Mouse (Mus musculus) kidney, adult 18-20 months (tissue): ENCODE data around the gene Sbk3.
"Not testable (repeated sequence)": the region's sequence is repeated elsewhere in the genome, so short reads cannot be mapped to it uniquely, and the experiment has no call there.

Experiments
- DNase-seq: peaks from one replicate; pipeline ENCODE4 v3.0.0; 2021

Gene Sbk3

DNA sequence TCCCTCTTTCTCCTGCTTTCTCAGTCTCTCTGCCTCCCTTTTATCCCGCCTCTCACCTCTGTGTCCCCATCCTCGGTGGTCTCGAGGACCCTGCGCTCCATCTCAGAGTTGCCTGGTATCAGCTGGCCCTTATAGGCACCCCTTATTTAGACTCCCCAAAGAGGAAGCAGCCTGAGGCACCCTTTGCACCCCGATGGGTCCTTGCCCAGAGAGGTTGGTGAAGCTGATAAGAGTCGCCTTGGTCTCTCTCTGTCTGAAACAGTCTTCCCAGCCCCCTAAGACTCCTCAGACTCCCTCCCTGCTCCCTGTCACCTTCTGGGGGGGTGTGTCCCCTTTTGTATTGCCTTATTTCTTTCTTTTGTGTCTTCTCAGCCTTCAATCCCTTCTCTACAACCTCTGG lies at the start of gene Sbk3:
TSS of gene Sbk3 (minus strand) at position 101 of the 400 bp plus-strand sequence.
- DNase-seq = no peak

DNA sequence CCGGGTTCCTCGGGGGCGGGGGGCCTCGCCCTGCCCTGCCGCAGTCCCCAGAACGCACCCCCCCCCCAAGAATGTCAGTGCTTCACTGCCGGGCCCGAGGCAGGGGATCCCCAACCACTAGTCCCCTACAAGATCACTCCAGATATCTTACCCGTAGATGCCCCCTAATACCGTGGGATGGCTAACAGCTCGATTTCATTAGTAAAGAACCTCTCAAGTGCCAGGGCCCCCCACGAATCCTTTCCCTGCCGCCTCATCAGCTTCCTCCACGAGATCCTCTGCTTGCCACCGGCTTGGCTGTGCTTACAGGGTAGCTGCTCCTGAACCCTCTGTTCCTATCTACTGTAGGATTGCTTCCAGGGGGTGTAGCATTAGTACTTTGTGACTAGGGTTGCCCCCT lies 49.7 kb upstream of the Sbk3 start:
- no peak for DNase-seq

DNA sequence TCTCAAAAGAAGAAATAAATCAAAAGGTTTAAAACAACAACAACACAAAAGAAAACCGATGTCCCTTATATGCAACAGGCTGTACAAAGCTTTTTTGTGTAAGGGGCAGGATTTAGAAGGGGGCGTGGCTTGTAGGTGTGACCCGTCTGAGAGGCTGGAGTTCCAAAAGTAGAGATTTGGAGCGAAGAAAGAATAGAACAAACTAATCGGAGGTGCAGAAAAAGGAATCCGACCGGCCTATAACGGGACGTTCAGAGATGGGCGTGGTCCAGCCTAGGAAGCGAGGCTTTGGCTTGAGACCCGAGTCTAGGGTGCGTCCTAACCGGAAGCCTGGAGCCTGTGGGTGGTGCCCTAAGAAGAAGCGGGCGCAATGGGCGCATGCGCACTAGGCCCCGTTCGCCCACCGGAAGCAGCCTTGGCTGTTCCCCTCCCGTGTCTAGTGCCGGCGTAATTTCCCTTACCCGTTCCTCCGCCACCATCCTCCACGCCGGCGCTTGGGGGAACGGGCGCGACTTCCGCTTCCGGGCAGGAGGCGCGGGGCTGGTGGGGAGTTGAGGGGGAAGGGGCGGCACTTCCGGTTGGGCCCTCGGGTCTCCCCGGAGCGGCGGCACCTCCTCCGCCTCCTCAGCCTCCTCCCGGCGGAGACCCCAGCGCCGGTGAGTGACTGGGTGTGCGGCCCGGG lies 49.2 kb upstream of the Sbk3 start, which contains the start of the genes Zfp865 and Ccdc106:
TSS of gene Zfp865 (plus strand) at position 377 of the 682 bp plus-strand sequence.
TSS of gene Ccdc106 (plus strand) at position 554 of the 682 bp plus-strand sequence.
- peak; percentile 99 for DNase-seq

DNA sequence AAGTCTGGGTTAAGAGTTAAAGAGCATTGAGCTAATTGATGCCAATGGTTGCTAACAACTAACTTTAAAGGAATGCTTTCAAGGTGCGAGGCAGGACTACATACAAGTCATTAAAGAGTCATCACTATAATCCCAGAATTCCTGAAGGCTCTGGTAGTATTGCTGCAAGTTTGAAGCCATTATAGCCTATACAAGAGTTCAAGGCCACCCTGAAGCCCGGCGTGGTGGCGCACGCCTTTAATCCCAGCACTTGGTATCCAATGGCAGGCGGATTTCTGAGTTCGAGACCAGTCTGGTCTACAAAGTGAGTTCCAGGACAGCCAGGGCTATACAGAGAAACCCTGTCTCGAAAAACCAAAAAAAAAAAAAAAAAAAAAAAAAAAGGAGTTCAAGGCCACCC lies 48.6 kb upstream of the Sbk3 start:
- DNase-seq = not testable (repeated sequence)

DNA sequence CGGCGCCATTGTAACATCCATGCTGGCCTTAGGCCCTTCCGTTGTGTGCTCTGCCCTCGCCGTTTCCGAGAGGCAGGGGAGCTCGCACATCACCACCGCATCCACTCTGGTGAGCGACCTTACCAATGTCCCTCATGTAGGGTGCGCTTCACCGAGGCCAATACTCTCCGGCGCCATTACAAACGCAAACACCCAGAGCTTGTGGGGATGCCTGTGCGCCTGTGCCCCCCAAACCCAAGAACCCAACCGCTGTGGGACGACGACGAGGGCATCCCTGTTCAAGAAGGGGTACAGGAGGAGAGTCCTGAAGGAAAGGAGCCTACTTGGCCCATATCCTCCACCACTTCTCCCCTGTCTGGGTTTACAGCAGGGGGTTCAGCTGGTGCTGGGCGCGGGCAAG lies 47.0 kb upstream of the Sbk3 start:
- DNase-seq = no peak

DNA sequence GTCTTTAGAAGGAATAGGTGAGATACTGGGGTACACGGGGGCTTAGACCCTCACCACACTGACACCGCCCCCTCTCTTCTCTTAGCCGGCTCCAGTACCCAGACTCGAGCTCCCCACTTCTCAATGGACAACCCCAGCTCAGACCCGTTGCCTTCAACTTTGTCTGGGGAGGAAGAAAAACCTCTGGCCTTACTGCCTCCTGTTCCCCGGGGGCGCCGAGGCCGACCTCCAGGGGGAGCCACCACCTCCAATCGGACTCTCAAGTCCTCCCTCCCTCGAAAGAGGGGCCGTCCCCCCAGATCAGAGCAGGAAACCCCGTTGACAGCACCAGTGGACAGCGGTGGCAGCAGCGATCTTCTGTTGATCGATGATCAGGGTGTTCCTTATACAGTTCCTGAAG lies 46.4 kb upstream of the Sbk3 start:
- DNase-seq = no peak

DNA sequence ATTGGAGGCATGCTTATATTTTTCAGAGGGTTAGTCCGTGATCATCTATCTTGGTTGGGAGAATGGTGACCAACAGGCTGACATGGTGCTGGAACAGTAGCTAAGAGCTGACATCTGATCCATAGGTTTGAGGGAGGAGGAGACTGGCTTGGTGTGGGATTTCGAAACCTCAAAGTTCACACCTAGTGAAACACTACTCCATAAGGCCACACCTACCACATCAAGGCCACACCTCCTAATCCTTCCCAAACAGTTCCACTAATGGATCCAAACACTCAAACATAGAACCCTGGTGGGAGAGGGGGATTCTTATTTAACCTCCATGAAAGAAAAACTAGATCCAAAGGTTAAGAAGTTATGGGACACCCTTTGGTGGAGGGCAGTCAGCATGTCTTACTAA lies 46.0 kb upstream of the Sbk3 start:
- DNase-seq = no peak

DNA sequence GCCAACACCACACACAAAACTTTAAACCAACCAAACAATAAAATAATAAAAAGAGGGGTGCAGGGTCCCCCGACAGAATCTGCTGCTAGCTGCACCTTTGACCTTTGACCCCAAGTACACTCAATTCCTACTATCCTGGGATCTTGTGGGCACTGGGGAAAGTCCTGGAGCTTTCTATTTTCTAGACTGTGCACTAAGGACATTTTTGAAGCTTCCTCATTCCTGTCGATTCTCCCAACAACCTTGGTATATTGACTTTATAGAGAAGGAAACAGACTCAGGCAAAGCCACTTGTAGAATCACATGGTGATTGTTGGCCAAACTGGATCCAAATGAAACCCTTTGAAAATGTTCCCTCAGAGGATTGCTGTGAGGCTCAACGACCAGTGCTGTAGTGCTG lies 45.1 kb upstream of the Sbk3 start:
- no peak for DNase-seq

DNA sequence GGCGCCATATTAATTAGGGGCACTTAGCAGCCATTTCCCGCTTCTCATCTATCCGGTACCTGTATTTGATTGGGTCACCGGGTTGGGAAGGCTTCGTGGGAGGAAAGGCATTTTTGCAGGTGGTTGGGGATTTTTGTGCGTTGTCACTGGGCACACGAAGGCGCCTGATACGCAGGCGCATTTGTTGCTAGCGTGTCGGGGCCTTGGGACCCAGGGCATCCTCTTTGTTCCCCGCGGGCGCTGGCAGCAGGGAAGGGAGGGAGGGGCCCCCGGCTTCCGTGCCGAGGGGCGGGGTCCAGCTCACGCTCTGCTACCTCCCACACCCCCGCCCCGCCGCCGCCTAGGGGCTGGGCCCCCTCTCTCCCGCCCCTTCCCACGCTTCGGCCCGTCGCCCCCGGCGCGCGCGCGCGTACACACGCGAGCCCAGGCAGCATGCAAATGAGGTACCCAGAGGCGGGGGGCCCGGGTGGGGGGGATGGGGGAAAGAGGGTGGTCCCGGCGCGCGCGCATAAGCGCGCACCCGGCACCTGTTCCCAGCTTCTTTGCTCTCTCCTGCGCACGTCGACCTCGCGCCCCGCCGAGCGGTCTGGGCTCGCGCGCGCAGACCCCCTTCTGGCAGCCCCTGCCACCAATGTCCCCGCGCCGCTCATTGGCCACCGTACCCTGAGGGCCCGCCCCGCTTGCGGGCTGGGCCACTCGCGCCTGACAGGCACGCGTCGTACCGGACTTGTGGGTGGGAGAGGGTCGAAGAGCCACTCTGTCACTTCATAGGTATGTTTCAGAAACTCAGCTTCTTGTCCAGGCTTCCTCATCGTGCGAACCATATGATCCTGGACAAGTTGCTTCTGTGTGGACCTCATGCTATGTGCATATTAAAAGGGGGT lies 44.4 kb upstream of the Sbk3 start, which contains the start of gene Gm44973:
TSS of gene Gm44973 (plus strand) at position 379 of the 884 bp plus-strand sequence.
- DNase-seq = peak; percentile 95

DNA sequence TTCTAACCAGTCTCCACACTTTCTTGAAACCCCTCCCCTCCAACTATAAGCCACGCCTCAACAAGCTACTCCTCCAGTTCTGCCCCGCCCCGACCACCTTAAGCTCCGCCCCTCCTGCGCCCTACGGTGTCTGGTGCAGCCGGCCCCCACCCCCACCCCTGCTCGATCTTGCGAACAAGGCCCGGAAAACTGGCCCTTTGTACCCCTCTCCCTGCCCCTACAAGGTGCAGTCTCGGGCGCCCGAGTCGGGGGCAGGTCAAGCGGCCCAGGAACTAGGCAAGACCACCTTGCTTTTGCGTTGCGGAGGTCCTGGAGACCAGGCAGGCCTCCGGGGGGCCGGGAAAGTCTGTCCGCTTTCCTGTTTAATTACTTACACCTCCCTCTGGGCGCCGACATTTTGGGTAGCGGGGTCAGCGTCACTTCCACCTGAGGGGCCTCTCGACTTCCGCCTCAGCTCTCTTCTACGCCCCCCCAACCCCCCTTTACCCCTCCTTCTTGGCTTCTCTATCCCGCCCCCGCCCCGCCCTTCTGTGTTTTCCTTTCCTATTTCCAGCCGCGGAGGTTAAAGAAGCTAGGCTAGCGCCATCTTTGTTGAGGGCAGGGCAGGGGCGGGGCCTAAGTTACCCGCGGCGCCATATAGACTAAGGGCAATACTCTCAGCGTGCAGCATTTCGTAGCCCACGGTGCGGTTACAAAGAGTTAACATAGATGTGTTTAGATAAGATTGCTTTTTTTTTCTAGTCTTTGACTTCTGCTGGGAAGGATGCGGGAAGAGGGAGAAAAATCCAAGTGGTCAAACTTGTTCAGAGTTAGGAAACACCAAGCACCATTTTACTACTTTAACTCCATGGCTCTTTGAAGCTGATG lies 43.5 kb upstream of the Sbk3 start, which contains the start of the genes Zfp524 and Fiz1:
TSS of gene Zfp524 (plus strand) at position 165 of the 867 bp plus-strand sequence.
TSS of gene Fiz1 (minus strand) at position 447 of the 867 bp plus-strand sequence.
- DNase-seq = peak; percentile 99

DNA sequence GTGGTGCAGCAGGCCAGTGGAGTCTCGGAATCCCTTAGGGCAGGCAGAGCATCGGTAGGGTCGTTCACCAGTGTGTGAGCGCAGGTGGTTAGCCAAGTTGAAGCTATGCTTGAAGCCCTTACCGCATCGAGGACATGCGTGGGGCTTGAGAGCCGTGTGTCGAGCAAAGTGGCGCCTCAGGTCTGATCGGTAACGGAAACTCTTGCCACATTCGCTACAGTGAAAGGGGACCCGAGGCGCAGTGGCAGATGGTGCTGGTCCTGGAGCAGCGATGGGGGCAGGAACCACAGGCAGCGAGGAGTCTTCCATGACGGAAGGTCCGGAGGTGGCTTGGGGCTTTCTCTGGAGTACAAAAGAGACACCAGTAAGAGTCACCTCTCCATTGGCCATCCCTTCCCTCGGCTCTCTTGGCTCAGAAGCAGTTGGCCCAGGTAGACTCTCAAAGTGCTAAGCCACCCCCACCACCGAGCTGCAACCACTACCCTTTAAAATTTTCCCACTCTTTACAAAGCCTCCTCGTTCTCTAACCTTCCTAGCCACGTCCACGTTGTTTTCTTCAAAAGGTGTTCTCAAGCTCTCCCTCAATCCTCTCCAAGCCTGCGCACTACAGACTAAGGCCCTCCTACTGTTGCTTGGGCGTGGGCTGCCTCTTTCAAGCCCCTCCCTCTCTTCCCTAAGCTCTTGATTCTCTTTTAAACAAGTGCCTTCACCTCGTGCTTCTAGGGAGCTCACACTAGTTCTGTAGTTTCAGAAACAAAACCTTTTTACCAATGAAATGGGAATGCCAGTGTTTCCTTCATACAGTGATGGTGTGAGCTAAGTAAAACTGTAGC lies 41.9 kb upstream of the Sbk3 start:
- no peak for DNase-seq

DNA sequence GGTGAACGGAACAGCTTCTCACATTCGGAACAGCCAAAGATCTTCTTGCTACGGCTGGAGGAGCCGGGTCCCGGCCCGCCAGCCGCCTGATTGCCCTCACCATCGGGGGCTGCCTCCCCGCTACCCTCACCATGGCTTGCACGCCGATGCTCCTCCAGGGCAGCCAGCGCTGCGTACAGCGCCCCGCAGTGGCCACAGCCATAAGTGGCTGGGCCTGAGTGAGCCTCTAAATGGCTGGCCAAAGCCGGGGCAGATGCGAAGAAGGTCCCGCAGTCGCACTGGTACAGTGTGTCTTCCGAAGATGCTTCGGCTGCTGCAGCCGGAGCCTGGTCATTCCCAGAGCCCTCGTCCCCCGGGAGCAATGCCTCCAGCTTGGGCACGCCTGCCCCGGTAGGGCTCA lies 37.3 kb upstream of the Sbk3 start:
- DNase-seq = no peak

DNA sequence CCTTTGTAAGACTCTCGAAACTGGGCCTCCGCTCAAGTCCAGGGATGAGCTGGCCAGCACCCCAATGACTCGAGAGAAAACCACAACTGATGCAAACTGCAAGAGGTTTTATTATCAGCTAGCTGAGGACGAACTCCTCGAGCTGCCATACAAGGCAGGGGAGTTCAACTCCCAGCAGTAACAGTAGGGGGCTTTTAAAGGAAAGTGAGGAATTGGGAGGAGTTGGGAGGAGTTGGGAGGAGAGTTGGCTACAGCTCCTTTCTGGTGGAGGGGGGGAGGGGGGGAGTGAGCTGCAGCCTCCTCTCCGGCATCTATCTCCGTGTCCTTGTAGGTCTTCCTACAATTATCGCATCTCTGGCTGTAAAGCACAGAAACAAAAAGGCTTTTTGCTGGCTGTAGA lies 31.9 kb upstream of the Sbk3 start:
- not testable (repeated sequence) for DNase-seq

DNA sequence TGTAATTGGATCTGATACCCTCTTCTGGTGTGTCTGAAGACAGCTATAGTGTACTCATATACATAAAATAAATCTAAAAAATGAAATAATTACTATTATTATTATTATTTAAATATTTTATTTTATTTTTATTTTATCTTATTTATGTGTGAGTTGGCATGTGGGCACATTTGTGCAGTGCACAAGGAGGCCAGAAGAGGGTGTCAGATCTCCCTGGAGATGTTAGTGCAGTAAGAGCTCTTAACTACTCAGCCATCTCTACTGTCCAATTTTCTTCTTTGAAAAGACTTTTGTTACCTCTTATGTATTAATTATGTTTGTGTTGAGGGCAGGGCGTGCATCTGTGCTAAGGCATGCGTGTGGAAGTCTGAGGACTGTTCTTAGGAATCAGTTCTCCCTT lies 28.9 kb upstream of the Sbk3 start:
- DNase-seq = peak; percentile 37

DNA sequence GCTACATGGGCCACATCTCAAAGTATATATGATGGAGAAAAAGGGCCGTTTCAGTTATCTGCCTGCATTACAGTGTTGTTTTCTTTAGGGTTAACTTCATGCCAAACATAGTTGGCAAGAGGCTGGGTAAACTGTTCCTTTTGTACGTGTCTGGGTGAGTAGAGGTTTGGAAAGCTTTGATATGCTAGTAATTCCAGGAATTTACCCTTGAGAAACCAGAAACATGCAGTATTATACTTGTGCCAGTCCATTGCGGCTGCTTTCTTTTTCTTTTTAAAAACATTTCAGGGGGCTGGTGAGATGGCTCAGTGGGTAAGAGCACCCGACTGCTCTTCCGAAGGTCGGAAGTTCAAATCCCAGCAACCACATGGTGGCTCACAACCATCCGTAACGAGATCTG lies 26.0 kb upstream of the Sbk3 start:
- DNase-seq = no peak

DNA sequence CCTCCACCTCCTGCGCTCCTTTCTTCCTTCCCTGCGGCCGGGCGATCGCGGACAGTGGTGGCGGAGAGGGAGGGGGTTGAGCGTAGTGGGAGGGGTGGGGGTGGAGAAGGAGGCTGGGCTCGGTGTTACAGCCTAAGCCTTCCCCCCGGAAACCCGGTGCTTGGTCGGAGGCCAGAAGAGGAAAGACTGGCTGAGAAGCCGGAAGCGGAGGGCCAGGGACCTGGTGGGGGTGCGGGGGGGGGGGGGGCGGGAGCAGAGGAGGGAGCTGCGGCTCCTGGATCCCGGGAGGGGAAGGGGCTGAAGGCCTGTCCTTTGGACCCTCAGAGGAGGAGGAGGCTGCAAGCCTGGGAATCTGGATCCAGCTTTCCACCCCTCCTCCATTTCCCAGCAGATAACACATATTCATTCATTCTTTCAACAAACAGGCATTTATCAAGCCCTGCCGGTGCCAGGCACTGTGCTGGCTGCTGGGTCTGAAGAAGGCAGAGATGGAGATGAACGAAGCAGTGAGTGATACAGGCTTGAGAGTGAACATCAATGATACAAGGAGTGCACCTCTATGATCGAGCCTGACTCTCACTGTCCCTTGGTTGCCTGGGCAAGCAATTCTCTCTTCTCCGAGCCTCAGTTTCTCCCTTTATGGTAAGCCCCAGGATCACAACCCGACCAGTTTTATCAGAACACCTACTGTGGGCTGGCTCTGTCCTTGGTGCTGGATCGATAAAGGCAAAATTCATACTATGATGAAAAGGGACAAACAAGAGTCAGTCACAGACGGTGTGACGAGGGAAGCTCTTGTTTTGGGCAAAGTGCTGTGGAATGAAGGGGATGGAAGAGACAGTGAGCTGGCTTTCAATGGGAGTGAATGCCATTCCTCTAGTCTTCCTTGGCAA lies 25.3 kb upstream of the Sbk3 start, which contains the start of gene Zfp579:
TSS of gene Zfp579 (minus strand) at position 156 of the 893 bp plus-strand sequence.
- DNase-seq = peak; percentile 89

DNA sequence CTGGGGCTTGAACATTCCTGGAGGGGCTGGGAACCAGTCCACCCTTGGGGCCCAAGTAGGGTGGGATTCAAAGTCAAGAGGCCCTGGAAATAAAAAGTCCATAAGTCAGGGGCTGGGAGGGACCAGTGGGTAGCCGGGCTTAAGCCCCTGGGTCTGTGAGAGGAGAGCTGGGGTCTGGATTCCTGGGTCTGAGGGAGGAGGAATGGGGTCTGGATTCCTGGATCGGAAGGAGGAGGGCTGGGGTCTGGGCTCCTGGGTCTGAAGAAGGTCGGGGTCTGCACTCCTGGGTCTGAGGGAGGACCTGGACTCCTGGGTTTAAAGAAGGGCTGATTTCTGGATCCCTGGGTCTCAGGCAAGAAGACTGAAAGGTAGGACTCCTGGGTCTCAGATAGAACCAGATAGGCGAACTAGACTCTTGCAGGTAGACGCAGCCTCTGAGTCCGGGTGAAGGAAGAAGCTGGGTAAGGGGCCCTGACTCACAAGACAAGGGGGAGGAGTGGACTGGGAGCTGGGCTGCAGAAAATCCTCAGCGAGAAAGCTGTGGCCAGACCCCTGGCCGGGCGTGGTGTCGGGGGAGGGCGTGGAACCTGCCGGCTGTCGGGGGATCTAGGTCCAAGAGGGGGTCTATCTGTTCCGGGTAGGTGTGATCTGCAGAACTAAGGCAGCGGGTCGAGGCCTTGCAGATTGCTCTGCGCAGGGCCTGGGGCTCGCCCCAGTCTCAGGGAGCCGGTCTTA lies 24.5 kb upstream of the Sbk3 start:
- DNase-seq = no peak

DNA sequence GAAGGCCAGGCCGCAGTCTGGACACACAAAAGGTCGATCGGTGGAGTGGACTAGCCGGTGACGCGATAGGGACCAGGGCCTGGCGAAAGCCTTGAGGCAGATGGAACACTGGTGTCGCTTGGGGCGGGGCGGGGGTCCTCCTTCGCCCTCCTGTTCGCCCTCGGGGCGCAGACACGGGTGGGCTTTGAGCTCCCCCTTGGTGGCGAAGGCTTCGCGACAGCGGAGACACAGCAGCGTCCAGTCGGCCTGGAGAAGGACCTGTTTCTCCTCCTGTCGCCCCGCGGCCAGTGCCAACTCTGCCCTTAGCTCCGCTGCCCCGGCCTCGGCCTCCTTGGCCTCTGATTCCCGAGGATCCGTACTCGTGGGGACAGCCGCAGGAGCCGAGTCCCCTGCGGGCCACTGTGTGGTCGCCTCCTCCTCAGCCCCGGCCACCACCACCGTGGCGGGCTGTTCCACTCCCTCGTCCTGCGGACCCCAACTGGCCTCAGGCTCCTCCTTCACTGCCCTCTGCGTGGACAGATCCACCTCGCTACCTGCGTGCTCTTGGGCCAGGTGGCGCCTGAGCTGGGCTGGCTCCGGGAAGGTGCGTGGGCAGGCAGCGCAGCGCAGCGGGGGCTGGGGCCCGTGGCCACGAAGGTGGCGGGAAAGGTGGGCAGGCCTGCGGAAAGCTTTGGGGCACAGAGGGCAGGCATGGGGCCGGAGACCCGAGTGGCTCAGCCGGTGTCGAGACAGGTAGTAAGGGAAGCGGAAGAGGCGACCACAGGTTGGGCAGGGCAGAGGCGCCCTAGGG lies 23.2 kb upstream of the Sbk3 start:
- DNase-seq = no peak
